ENCODE assay signal across 27 mouse cellular contexts in genomic region chr11:56952357-56952756, GRCm38 (mm10). TPM values are rescaled to one million over a fixed set of nuclear protein-coding genes. Genes with fewer than 3 reads are reported as not detected.
DNase-seq lines count a peak whose midpoint lies in the region; ATAC-seq lines count a peak whose summit lies in the region.
"Had no signal": no experiment of that assay in that cellular context is flagged by ENCODE, and none has a peak within 500 bp of the region (broad histone marks: within the 10 kb centered on the region; RNA-seq: fewer than 3 reads in every experiment).

No protein-coding gene starts in this region.

- 65% methylated on average over 2 of the region's 2 CpGs for WGBS in heart, embryonic 11.5 days (ENCODE audit: insufficient replicate concordance)
- 43% methylated on average over 2 of the region's 2 CpGs for WGBS in lung, embryonic 15.5 days

- DNase-seq in heart, adult 11 months: peak; percentile 91
- DNase-seq in heart, adult 9 months (ENCODE audit: low spot score in 2 of 2): peak; percentile 1 to 8
- DNase-seq in lung, postnatal 25 days (ENCODE audit: low spot score): peak; percentile 8
- DNase-seq in yolk sac, embryonic 10.5 days (ENCODE audit: low spot score): no peak
- DNase-seq in kidney, adult 9 months: no peak
- DNase-seq: adrenal gland, adult 8-10 months; cerebellum, adult 2 months; cerebellum, postnatal 14 days; gastrocnemius, postnatal 10 days; kidney, adult 18-20 months; kidney, postnatal 36 days; layer of hippocampus, postnatal 36 days; liver, embryonic 13.5 days; thymus, postnatal 14 days had no signal

- no peak for ATAC-seq in heart, embryonic 11.5 days (replicated peaks; ENCODE audit: insufficient number of reproducible peaks, low FRiP score, low TSS enrichment)
- peak; percentile 55; the same call in 1 of the 2 replicates for ATAC-seq in lung, embryonic 15.5 days (ENCODE audit: borderline replicate concordance, extremely low read depth, low FRiP score, low TSS enrichment)
- ATAC-seq in CD4-positive, CD25-positive, alpha-beta regulatory T cell, adult 4 months: no peak
- ATAC-seq: forebrain, embryonic 13.5 days; hindbrain, embryonic 16.5 days; midbrain, embryonic 13.5 days had no signal

- H3K4me2 ChIP-seq in heart, embryonic 11.5 days: no peak overlapping the region
- H3K4me2 ChIP-seq in lung, embryonic 15.5 days: no peak overlapping the region
- H3K4me2 ChIP-seq: embryonic facial prominence, embryonic 15.5 days; forebrain, embryonic 13.5 days; limb, embryonic 15.5 days; liver, embryonic 13.5 days; midbrain, embryonic 13.5 days; stomach, embryonic 15.5 days had no signal

- no peak overlapping the region for H3K27ac ChIP-seq in heart, embryonic 11.5 days (ENCODE audit: low read depth, low read length)
- no peak overlapping the region for H3K27ac ChIP-seq in lung, embryonic 15.5 days
- H3K27ac ChIP-seq: embryonic facial prominence, embryonic 10.5 days; embryonic facial prominence, embryonic 15.5 days; forebrain, embryonic 13.5 days; limb, embryonic 10.5 days; limb, embryonic 15.5 days; liver, embryonic 13.5 days; macrophage; midbrain, embryonic 13.5 days; stomach, embryonic 15.5 days had no signal

- H3K27me3 ChIP-seq in heart, embryonic 11.5 days (ENCODE audit: control insufficient read depth, insufficient read depth, low read length): no peaks in the 10 kb centered on the region
- no peaks in the 10 kb centered on the region for H3K27me3 ChIP-seq in lung, embryonic 15.5 days
- H3K27me3 ChIP-seq: embryonic facial prominence, embryonic 15.5 days; forebrain, embryonic 13.5 days; limb, embryonic 15.5 days; liver, embryonic 13.5 days; midbrain, embryonic 13.5 days; stomach, embryonic 15.5 days had no signal

- no peaks in the 10 kb centered on the region for H3K4me1 ChIP-seq in heart, embryonic 11.5 days (ENCODE audit: control insufficient read depth, insufficient read depth, low read length)
- H3K4me1 ChIP-seq in lung, embryonic 15.5 days: no peaks in the 10 kb centered on the region
- H3K4me1 ChIP-seq: embryonic facial prominence, embryonic 10.5 days; embryonic facial prominence, embryonic 15.5 days; forebrain, embryonic 13.5 days; limb, embryonic 10.5 days; limb, embryonic 15.5 days; liver, embryonic 13.5 days; midbrain, embryonic 13.5 days; stomach, embryonic 15.5 days had no signal

- no peaks in the 10 kb centered on the region for H3K9me3 ChIP-seq in heart, embryonic 11.5 days (replicated peaks; ENCODE audit: control insufficient read depth, low read length)
- no peaks in the 10 kb centered on the region for H3K9me3 ChIP-seq in lung, embryonic 15.5 days
- H3K9me3 ChIP-seq: embryonic facial prominence, embryonic 10.5 days; embryonic facial prominence, embryonic 15.5 days; forebrain, embryonic 13.5 days; limb, embryonic 10.5 days; limb, embryonic 15.5 days; liver, embryonic 13.5 days; midbrain, embryonic 13.5 days; stomach, embryonic 15.5 days had no signal

- no peak overlapping the region for H3K4me3 ChIP-seq in heart, embryonic 11.5 days (ENCODE audit: low read depth, low read length)
- no peak overlapping the region for H3K4me3 ChIP-seq in lung, embryonic 15.5 days
- H3K4me3 ChIP-seq: embryonic facial prominence, embryonic 10.5 days; embryonic facial prominence, embryonic 15.5 days; forebrain, embryonic 13.5 days; limb, embryonic 10.5 days; limb, embryonic 15.5 days; liver, embryonic 13.5 days; midbrain, embryonic 13.5 days; stomach, embryonic 15.5 days had no signal

- no peaks in the 10 kb centered on the region for H3K36me3 ChIP-seq in heart, embryonic 11.5 days (ENCODE audit: control insufficient read depth, insufficient read depth, low read length)
- H3K36me3 ChIP-seq in lung, embryonic 15.5 days: no peaks in the 10 kb centered on the region
- H3K36me3 ChIP-seq: embryonic facial prominence, embryonic 10.5 days; embryonic facial prominence, embryonic 15.5 days; G1E; limb, embryonic 10.5 days; limb, embryonic 15.5 days; liver, embryonic 13.5 days; midbrain, embryonic 13.5 days; stomach, embryonic 15.5 days had no signal

- H3K9ac ChIP-seq in heart, embryonic 11.5 days (ENCODE audit: low read depth, low read length): no peak overlapping the region
- no peak overlapping the region for H3K9ac ChIP-seq in lung, embryonic 15.5 days
- H3K9ac ChIP-seq: embryonic facial prominence, embryonic 15.5 days; forebrain, embryonic 13.5 days; limb, embryonic 15.5 days; liver, embryonic 13.5 days; midbrain, embryonic 13.5 days; stomach, embryonic 15.5 days had no signal

RNA-seq across cellular contexts. Expression of gene Gria1, which starts 58.8 kb away (rescaled TPM):
- polyA plus RNA-seq in heart, embryonic 11.5 days (2014; fragmentation: Nextera tagmentation; extraction: Ambion mirVana): 1.1 and 1.4 TPM in 2 replicates
- 0.61 and 0.97 TPM in 2 replicates for polyA plus RNA-seq in lung, embryonic 15.5 days (2015; fragmentation: Nextera tagmentation; extraction: Ambion mirVana)
- polyA plus RNA-seq in CD4-positive, CD25-positive, alpha-beta regulatory T cell, adult 4 months (2017; shearing (Covaris generic)): not detected
- polyA plus RNA-seq: G1E, macrophage had no signal

Comparison
In these comparisons a context has a peak if more than half of its experiments do, and no peak if none do; other contexts are left out.
1. DNase-seq: peak in heart, adult 11 months (single experiment), heart, adult 9 months (2 of 2) and lung, postnatal 25 days (single experiment); none in yolk sac, embryonic 10.5 days (single experiment) and kidney, adult 9 months (single experiment).